Mouse (Mus musculus): Measurements from ENCODE around the gene Morn5. TPM values are rescaled to one million over a fixed set of nuclear protein-coding genes. Genes with fewer than 3 reads are reported as not detected.

Morn5 gene
- polyA plus RNA-seq, 1 experiment from 2014 or later: not detected

GRCm38 (mm10) chr2:36071660-36072305, 22.5 kb downstream of the Morn5 start:
- no peaks in the 10 kb centered on the region for H3K36me3 ChIP-seq
- WGBS: 77% methylated on average over 8 of the region's 8 CpGs
- no peaks in the 10 kb centered on the region for H3K9me3 ChIP-seq
- no peak overlapping the region for H3K4me2 ChIP-seq
- no peak overlapping the region for H3K9ac ChIP-seq
- no peak for ATAC-seq (ENCODE audit: insufficient number of reproducible peaks, insufficient read depth, low FRiP score, low TSS enrichment, low read depth)
- no peak overlapping the region for H3K4me3 ChIP-seq
- no peak overlapping the region for H3K27ac ChIP-seq
- H3K27me3 ChIP-seq: no peaks in the 10 kb centered on the region; the same call in 1 of the 2 replicates
- no peaks in the 10 kb centered on the region for H3K4me1 ChIP-seq

GRCm38 (mm10) chr2:36073781-36074180, 24.5 kb downstream of the Morn5 start:
- H3K27ac ChIP-seq: no peak overlapping the region
- H3K36me3 ChIP-seq: no peaks in the 10 kb centered on the region
- H3K4me2 ChIP-seq: no peak overlapping the region
- no peaks in the 10 kb centered on the region; the same call in 1 of the 2 replicates for H3K27me3 ChIP-seq
- no peaks in the 10 kb centered on the region for H3K9me3 ChIP-seq
- 58% methylated on average over 3 of the region's 3 CpGs for WGBS
- no peak overlapping the region for H3K9ac ChIP-seq
- peaks cover 17% of the 10 kb centered on the region for H3K4me1 ChIP-seq
- H3K4me3 ChIP-seq: no peak overlapping the region
- ATAC-seq (ENCODE audit: insufficient number of reproducible peaks, insufficient read depth, low FRiP score, low TSS enrichment, low read depth): no peak

GRCm38 (mm10) chr2:36075210-36075609, 26.0 kb downstream of the Morn5 start:
- no peak for ATAC-seq (ENCODE audit: insufficient number of reproducible peaks, insufficient read depth, low FRiP score, low TSS enrichment, low read depth)
- 85% methylated on average over 5 of the region's 5 CpGs for WGBS

GRCm38 (mm10) chr2:36077160-36077761, 28.0 kb downstream of the Morn5 start:
- no peaks in the 10 kb centered on the region for H3K36me3 ChIP-seq
- H3K27ac ChIP-seq: no peak overlapping the region
- no peak for ATAC-seq (ENCODE audit: insufficient number of reproducible peaks, insufficient read depth, low FRiP score, low TSS enrichment, low read depth)
- H3K9ac ChIP-seq: no peak overlapping the region
- H3K4me3 ChIP-seq: no peak overlapping the region
- H3K9me3 ChIP-seq: no peaks in the 10 kb centered on the region
- H3K4me1 ChIP-seq: peaks cover 39% of the 10 kb centered on the region
- 16% methylated on average over 11 of the region's 11 CpGs for WGBS
- H3K27me3 ChIP-seq: no peaks in the 10 kb centered on the region; the same call in 1 of the 2 replicates
- H3K4me2 ChIP-seq: peak overlapping the region; percentile 44

More at GRCm38 (mm10) chr2:36075210-36075609, 26.0 kb downstream of the Morn5 start:
- Histone ChIP-seq H3K27me3 (no peaks in the 10 kb centered on the region; the same call in 1 of the 2 replicates), H3K9ac (no peak overlapping the region), H3K27ac (no peak overlapping the region), H3K4me3 (no peak overlapping the region), H3K4me1 (peaks cover 27% of the 10 kb centered on the region), H3K4me2 (no peak overlapping the region), H3K36me3 (no peaks in the 10 kb centered on the region), H3K9me3 (no peaks in the 10 kb centered on the region)

- no peaks in the 10 kb centered on the region for H3K9me3 ChIP-seq
- no peak; the same call in 1 of the 2 replicates for ATAC-seq (ENCODE audit: insufficient number of reproducible peaks, insufficient read depth, low FRiP score, low TSS enrichment, low read depth)
- H3K4me1 ChIP-seq: peaks cover 65% of the 10 kb centered on the region
- WGBS: 17% methylated on average over 9 of the region's 9 CpGs
- no peak overlapping the region for H3K4me3 ChIP-seq
- no peak overlapping the region for H3K4me2 ChIP-seq
- H3K27ac ChIP-seq: peak overlapping the region; percentile 51; the same call in 1 of the 2 replicates
- H3K36me3 ChIP-seq: no peaks in the 10 kb centered on the region
- peaks cover 12% of the 10 kb centered on the region for H3K27me3 ChIP-seq
- no peak overlapping the region for H3K9ac ChIP-seq
These were observed 32.2 kb downstream of the Morn5 start for GRCm38 (mm10) chr2:36081446-36081845.

GRCm38 (mm10) chr2:36082802-36083580, 33.7 kb downstream of the Morn5 start:
- no peak overlapping the region for H3K27ac ChIP-seq
- no peak overlapping the region for H3K4me2 ChIP-seq
- no peak overlapping the region for H3K9ac ChIP-seq
- H3K4me3 ChIP-seq: no peak overlapping the region
- H3K4me1 ChIP-seq: peaks cover 59% of the 10 kb centered on the region
- no peaks in the 10 kb centered on the region for H3K36me3 ChIP-seq
- H3K27me3 ChIP-seq: peaks cover 27% of the 10 kb centered on the region
- WGBS: 76% methylated on average over 9 of the region's 9 CpGs
- no peak for ATAC-seq (ENCODE audit: insufficient number of reproducible peaks, insufficient read depth, low FRiP score, low TSS enrichment, low read depth)
- H3K9me3 ChIP-seq: no peaks in the 10 kb centered on the region

- H3K27ac ChIP-seq: no peak overlapping the region
- WGBS: 96% methylated on average over 1 of the region's 1 CpGs
These were observed 35.8 kb downstream of the Morn5 start for GRCm38 (mm10) chr2:36085041-36085440.

GRCm38 (mm10) chr2:36089190-36089589, 39.9 kb downstream of the Morn5 start:
- no peak overlapping the region for H3K27ac ChIP-seq
- H3K4me1 ChIP-seq: peaks cover 42% of the 10 kb centered on the region
- no peak overlapping the region for H3K4me2 ChIP-seq
- no peak for ATAC-seq (ENCODE audit: insufficient number of reproducible peaks, insufficient read depth, low FRiP score, low TSS enrichment, low read depth)
- no peaks in the 10 kb centered on the region for H3K36me3 ChIP-seq
- H3K9ac ChIP-seq: no peak overlapping the region
- no peaks in the 10 kb centered on the region for H3K9me3 ChIP-seq
- peaks cover 88% of the 10 kb centered on the region for H3K27me3 ChIP-seq
- 52% methylated on average over 3 of the region's 3 CpGs for WGBS
- no peak overlapping the region for H3K4me3 ChIP-seq

More at GRCm38 (mm10) chr2:36085041-36085440, 35.8 kb downstream of the Morn5 start:
- H3K4me1 ChIP-seq: peaks cover 43% of the 10 kb centered on the region
- ATAC-seq (ENCODE audit: insufficient number of reproducible peaks, insufficient read depth, low FRiP score, low TSS enrichment, low read depth): no peak
- H3K9me3 ChIP-seq: no peaks in the 10 kb centered on the region
- no peaks in the 10 kb centered on the region for H3K36me3 ChIP-seq
- peaks cover 47% of the 10 kb centered on the region for H3K27me3 ChIP-seq
- no peak overlapping the region for H3K4me3 ChIP-seq
- no peak overlapping the region for H3K9ac ChIP-seq
- H3K4me2 ChIP-seq: no peak overlapping the region

- H3K4me3 ChIP-seq: peak overlapping the region; percentile 47
- peak; percentile 76; the same call in 1 of the 2 replicates for ATAC-seq (ENCODE audit: insufficient number of reproducible peaks, insufficient read depth, low FRiP score, low TSS enrichment, low read depth)
- no peaks in the 10 kb centered on the region for H3K9me3 ChIP-seq
- peaks cover 99% of the 10 kb centered on the region for H3K27me3 ChIP-seq
- peaks cover 43% of the 10 kb centered on the region for H3K4me1 ChIP-seq
- H3K9ac ChIP-seq: peak overlapping the region; percentile 64
- no peak overlapping the region for H3K27ac ChIP-seq
- no peaks in the 10 kb centered on the region for H3K36me3 ChIP-seq
- WGBS: 4% methylated on average over 70 of the region's 70 CpGs
- H3K4me2 ChIP-seq: peak overlapping the region; percentile 82
These were observed 41.8 kb downstream of the Morn5 start for GRCm38 (mm10) chr2:36090853-36091741.

- Histone ChIP-seq H3K36me3 (no peaks in the 10 kb centered on the region), H3K9me3 (no peaks in the 10 kb centered on the region), H3K4me1 (peaks cover 42% of the 10 kb centered on the region), H3K9ac (no peak overlapping the region), H3K27ac (peak overlapping the region; percentile 48), H3K4me3 (no peak overlapping the region), H3K4me2 (peak overlapping the region; percentile 7; the same call in 1 of the 2 replicates), H3K27me3 (peaks cover 99% of the 10 kb centered on the region)
- ATAC-seq (ENCODE audit: insufficient number of reproducible peaks, insufficient read depth, low FRiP score, low TSS enrichment, low read depth): no peak
- 9% methylated on average over 4 of the region's 4 CpGs for WGBS
These were observed 43.5 kb downstream of the Morn5 start for GRCm38 (mm10) chr2:36092748-36093147.

GRCm38 (mm10) chr2:36093301-36093700, 44.0 kb downstream of the Morn5 start:
- Histone ChIP-seq H3K27me3 (peaks cover 99% of the 10 kb centered on the region), H3K4me1 (peaks cover 46% of the 10 kb centered on the region), H3K36me3 (no peaks in the 10 kb centered on the region), H3K27ac (peak overlapping the region; percentile 48), H3K4me3 (no peak overlapping the region), H3K4me2 (peak overlapping the region; percentile 7; the same call in 1 of the 2 replicates), H3K9ac (no peak overlapping the region), H3K9me3 (no peaks in the 10 kb centered on the region)
- ATAC-seq (ENCODE audit: insufficient number of reproducible peaks, insufficient read depth, low FRiP score, low TSS enrichment, low read depth): no peak
- WGBS: 24% methylated on average over 7 of the region's 7 CpGs

Data from embryonic facial prominence, embryonic 13.5 days (tissue).